Comparison of ENCODE assay signal across 29 mouse cellular contexts in genomic region chr6:124953991-124954715, GRCm38 (mm10). TPM values are rescaled to one million over a fixed set of nuclear protein-coding genes. Genes with fewer than 3 reads are reported as not detected.
"Had no signal": no experiment of that assay in that cellular context is flagged by ENCODE, and none has a peak within 500 bp of the region (broad histone marks: within the 10 kb centered on the region; RNA-seq: fewer than 3 reads in every experiment).

No protein-coding gene starts in this region.

- H3K27ac ChIP-seq: gastrocnemius, adult 2 months; heart, embryonic 10.5 days; hindbrain, embryonic 10.5 days; hindbrain, embryonic 12.5 days; hindbrain, embryonic 14.5 days; intestine, embryonic 15.5 days; layer of hippocampus, adult 2 months; left cerebral cortex, adult 2 months; limb, embryonic 13.5 days; limb, embryonic 15.5 days; liver, embryonic 12.5 days; liver, embryonic 14.5 days had no signal

- H3K9ac ChIP-seq: heart, embryonic 12.5 days; hindbrain, embryonic 12.5 days; hindbrain, embryonic 14.5 days; intestine, embryonic 15.5 days; limb, embryonic 13.5 days; limb, embryonic 15.5 days; liver, embryonic 12.5 days; liver, embryonic 14.5 days had no signal

- H3K9me3 ChIP-seq: heart, embryonic 10.5 days; intestine, embryonic 15.5 days; limb, embryonic 13.5 days; limb, embryonic 15.5 days had no signal

- ATAC-seq: hindbrain, embryonic 16.5 days; inflammation-experienced regulatory T-cells, adult 6 months; intestine, embryonic 15.5 days; intestine, postnatal 0 days; liver, embryonic 12.5 days had no signal

- DNase-seq: gastrocnemius, adult 2 months; gastrocnemius, postnatal 10 days; gastrocnemius, postnatal 25 days; heart, adult 18-20 months; heart, postnatal 10 days; heart, postnatal 4 days; kidney, adult 18-20 months; kidney, adult 8-10 months; kidney, postnatal 10 days; kidney, postnatal 25 days; kidney, postnatal 4 days; left cerebral cortex, postnatal 4 days had no signal

- H3K4me2 ChIP-seq: heart, embryonic 12.5 days; hindbrain, embryonic 12.5 days; hindbrain, embryonic 14.5 days; intestine, embryonic 15.5 days; limb, embryonic 13.5 days; limb, embryonic 15.5 days; liver, embryonic 12.5 days had no signal

- H3K4me3 ChIP-seq: gastrocnemius, adult 2 months; heart, embryonic 10.5 days; heart, embryonic 12.5 days; hindbrain, embryonic 10.5 days; hindbrain, embryonic 12.5 days; intestine, embryonic 15.5 days; layer of hippocampus, adult 2 months; left cerebral cortex, adult 2 months; limb, embryonic 13.5 days; limb, embryonic 15.5 days; liver, embryonic 12.5 days had no signal

- H3K4me1 ChIP-seq: heart, embryonic 10.5 days; heart, embryonic 12.5 days; hindbrain, embryonic 10.5 days; hindbrain, embryonic 12.5 days; intestine, embryonic 15.5 days; limb, embryonic 13.5 days; limb, embryonic 15.5 days; liver, embryonic 12.5 days had no signal

- H3K27me3 ChIP-seq: heart, embryonic 12.5 days; hindbrain, embryonic 12.5 days; intestine, embryonic 15.5 days; limb, embryonic 13.5 days; limb, embryonic 15.5 days; liver, embryonic 12.5 days had no signal

RNA-seq across cellular contexts. Expression of gene Pianp, which starts 42.3 kb away (rescaled TPM):
- total RNA-seq: gastrocnemius, postnatal 25 days; granulocyte monocyte progenitor cell, adult 5-6 weeks; liver, adult 2 months had no signal
- polyA plus RNA-seq: heart, embryonic 10.5 days; liver, embryonic 12.5 days had no signal
